Mouse (Mus musculus): Measurements from ENCODE around the gene Bnipl. TPM values are rescaled to one million over a fixed set of nuclear protein-coding genes. Genes with fewer than 3 reads are reported as not detected.

The Bnipl gene
- polyA plus RNA-seq, 1 experiment from 2014 or later, result not detected

GRCm38 (mm10) chr3:95250361-95250760 lies 632 bp downstream of the Bnipl start:
- Histone ChIP-seq H3K36me3 (ENCODE audit: control insufficient read depth, insufficient read depth) (peaks cover 18% of the 10 kb centered on the region), H3K27me3 (replicated peaks; ENCODE audit: control insufficient read depth, insufficient read depth, low read length) (no peaks in the 10 kb centered on the region), H3K4me3 (ENCODE audit: low read depth, low read length) (no peak overlapping the region), H3K4me1 (replicated peaks; ENCODE audit: control insufficient read depth, insufficient read depth, low read length) (no peaks in the 10 kb centered on the region), H3K9ac (ENCODE audit: low read depth, low read length) (no peak overlapping the region), H3K9me3 (ENCODE audit: control insufficient read depth) (no peaks in the 10 kb centered on the region), H3K27ac (ENCODE audit: low read depth, low read length) (no peak overlapping the region), H3K4me2 (replicated peaks; ENCODE audit: low read depth) (no peak overlapping the region)
- 71% methylated on average over 5 of the region's 5 CpGs for WGBS
- TF ChIP-seq CTCF (IDR thresholded peaks at IDR 0.05; ENCODE audit: low read depth), result no peak
- no peak for ATAC-seq

- Histone ChIP-seq H3K27ac (ENCODE audit: low read depth, low read length) (no peak overlapping the region), H3K9me3 (ENCODE audit: control insufficient read depth) (no peaks in the 10 kb centered on the region), H3K27me3 (replicated peaks; ENCODE audit: control insufficient read depth, insufficient read depth, low read length) (no peaks in the 10 kb centered on the region), H3K4me1 (replicated peaks; ENCODE audit: control insufficient read depth, insufficient read depth, low read length) (no peaks in the 10 kb centered on the region), H3K9ac (ENCODE audit: low read depth, low read length) (no peak overlapping the region), H3K4me2 (replicated peaks; ENCODE audit: low read depth) (no peak overlapping the region), H3K36me3 (ENCODE audit: control insufficient read depth, insufficient read depth) (peaks cover 2% of the 10 kb centered on the region; the same call in 1 of the 2 replicates), H3K4me3 (ENCODE audit: low read depth, low read length) (no peak overlapping the region)
- TF ChIP-seq CTCF (IDR thresholded peaks at IDR 0.05; ENCODE audit: low read depth), result no peak
- no peak for ATAC-seq
- WGBS, result 73% methylated on average over 1 of the region's 1 CpGs
Observed at GRCm38 (mm10) chr3:95247660-95248336, 3.2 kb downstream of the Bnipl start.

GRCm38 (mm10) chr3:95246465-95247231 lies 4.3 kb downstream of the Bnipl start:
- Histone ChIP-seq H3K4me1 (replicated peaks; ENCODE audit: control insufficient read depth, insufficient read depth, low read length) (no peaks in the 10 kb centered on the region), H3K9me3 (ENCODE audit: control insufficient read depth) (no peaks in the 10 kb centered on the region), H3K27me3 (replicated peaks; ENCODE audit: control insufficient read depth, insufficient read depth, low read length) (no peaks in the 10 kb centered on the region), H3K36me3 (ENCODE audit: control insufficient read depth, insufficient read depth) (no peaks in the 10 kb centered on the region; the same call in 1 of the 2 replicates), H3K27ac (ENCODE audit: low read depth, low read length) (no peak overlapping the region), H3K4me3 (ENCODE audit: low read depth, low read length) (no peak overlapping the region), H3K9ac (ENCODE audit: low read depth, low read length) (no peak overlapping the region), H3K4me2 (replicated peaks; ENCODE audit: low read depth) (no peak overlapping the region)
- ATAC-seq, result no peak
- TF ChIP-seq CTCF (IDR thresholded peaks at IDR 0.05; ENCODE audit: low read depth), result no peak
- WGBS, result 69% methylated on average over 5 of the region's 5 CpGs

- H3K9ac ChIP-seq (ENCODE audit: low read depth, low read length), result no peak overlapping the region
- H3K27me3 ChIP-seq (replicated peaks; ENCODE audit: control insufficient read depth, insufficient read depth, low read length), result no peaks in the 10 kb centered on the region
- WGBS, result 61% methylated on average over 2 of the region's 2 CpGs
- TF ChIP-seq CTCF (IDR thresholded peaks at IDR 0.05; ENCODE audit: low read depth), result no peak
- no peaks in the 10 kb centered on the region for H3K36me3 ChIP-seq (ENCODE audit: control insufficient read depth, insufficient read depth)
- H3K27ac ChIP-seq (ENCODE audit: low read depth, low read length), result no peak overlapping the region
- no peak overlapping the region for H3K4me2 ChIP-seq (replicated peaks; ENCODE audit: low read depth)
- H3K4me1 ChIP-seq (replicated peaks; ENCODE audit: control insufficient read depth, insufficient read depth, low read length), result no peaks in the 10 kb centered on the region
- H3K4me3 ChIP-seq (ENCODE audit: low read depth, low read length), result no peak overlapping the region
- no peak for ATAC-seq
- H3K9me3 ChIP-seq (ENCODE audit: control insufficient read depth), result no peaks in the 10 kb centered on the region
Observed at GRCm38 (mm10) chr3:95243086-95243485, 7.9 kb downstream of the Bnipl start.

GRCm38 (mm10) chr3:95241498-95241897 lies 9.5 kb downstream of the Bnipl start, which contains the start of gene Gm128:
Gene Gm128, minus strand, starts transcription at chr3:95241598.
- Histone ChIP-seq H3K4me1 (replicated peaks; ENCODE audit: control insufficient read depth, insufficient read depth, low read length) (no peaks in the 10 kb centered on the region), H3K4me2 (replicated peaks; ENCODE audit: low read depth) (no peak within 1 kb of the TSS), H3K9ac (ENCODE audit: low read depth, low read length) (no peak within 1 kb of the TSS), H3K9me3 (ENCODE audit: control insufficient read depth) (no peaks in the 10 kb centered on the region), H3K27ac (ENCODE audit: low read depth, low read length) (no peak within 1 kb of the TSS), H3K27me3 (replicated peaks; ENCODE audit: control insufficient read depth, insufficient read depth, low read length) (no peaks in the 10 kb centered on the region), H3K4me3 (ENCODE audit: low read depth, low read length) (no peak within 1 kb of the TSS), H3K36me3 (ENCODE audit: control insufficient read depth, insufficient read depth) (peaks cover 11% of the 10 kb centered on the region; the same call in 1 of the 2 replicates)
- TF ChIP-seq CTCF (IDR thresholded peaks at IDR 0.05; ENCODE audit: low read depth), result no peak
- WGBS, result 74% methylated on average over 7 of the region's 7 CpGs
- no peak for ATAC-seq

DNA sequence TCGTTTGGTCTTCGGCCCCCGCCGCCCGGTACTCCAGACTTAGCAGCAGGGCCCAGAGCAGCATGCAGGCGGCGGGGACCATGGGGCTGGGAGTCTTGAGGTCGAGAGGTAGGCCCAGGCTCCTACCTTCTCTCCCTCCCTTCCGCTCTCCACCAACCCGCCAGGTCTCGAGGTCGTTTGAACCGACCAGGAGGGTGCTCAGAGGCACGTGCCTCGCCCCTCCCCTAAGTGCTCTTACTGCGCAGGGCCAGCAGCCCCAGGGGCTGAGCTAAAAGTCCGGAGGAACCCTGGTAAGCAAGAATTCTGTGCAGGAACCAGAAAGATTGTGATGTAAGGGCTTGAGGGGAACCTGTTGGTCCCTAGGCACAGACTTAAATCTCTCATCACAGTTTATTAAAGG lies 10.1 kb downstream of the Bnipl start:
- no peak for TF ChIP-seq CTCF (IDR thresholded peaks at IDR 0.05; ENCODE audit: low read depth)
- ATAC-seq, result no peak
- H3K9ac ChIP-seq (ENCODE audit: low read depth, low read length), result no peak overlapping the region
- no peak overlapping the region for H3K4me3 ChIP-seq (ENCODE audit: low read depth, low read length)
- H3K27me3 ChIP-seq (replicated peaks; ENCODE audit: control insufficient read depth, insufficient read depth, low read length), result no peaks in the 10 kb centered on the region
- H3K27ac ChIP-seq (ENCODE audit: low read depth, low read length), result no peak overlapping the region
- H3K36me3 ChIP-seq (ENCODE audit: control insufficient read depth, insufficient read depth), result peaks cover 16% of the 10 kb centered on the region
- H3K4me1 ChIP-seq (replicated peaks; ENCODE audit: control insufficient read depth, insufficient read depth, low read length), result no peaks in the 10 kb centered on the region
- H3K9me3 ChIP-seq (ENCODE audit: control insufficient read depth), result no peaks in the 10 kb centered on the region
- 32% methylated on average over 17 of the region's 17 CpGs for WGBS
- no peak overlapping the region for H3K4me2 ChIP-seq (replicated peaks; ENCODE audit: low read depth)
